Mouse (Mus musculus): ENCODE measurements at regions not wholly inside any gene's neighbourhood (a gene's known extent, or its start where the extent isn't known, plus 50 kb on each side); places are given as distances from the start of the nearest gene placed in this dataset.
A peak's percentile ranks its signal among the peaks of the same experiment; 100 is the strongest.

- DNase-seq (ENCODE audit: low read depth, low spot score), result no peak
Measured at GRCm38 (mm10) chr6:32739162-32739745, 151.3 kb upstream of the Plxna4 start.

DNA sequence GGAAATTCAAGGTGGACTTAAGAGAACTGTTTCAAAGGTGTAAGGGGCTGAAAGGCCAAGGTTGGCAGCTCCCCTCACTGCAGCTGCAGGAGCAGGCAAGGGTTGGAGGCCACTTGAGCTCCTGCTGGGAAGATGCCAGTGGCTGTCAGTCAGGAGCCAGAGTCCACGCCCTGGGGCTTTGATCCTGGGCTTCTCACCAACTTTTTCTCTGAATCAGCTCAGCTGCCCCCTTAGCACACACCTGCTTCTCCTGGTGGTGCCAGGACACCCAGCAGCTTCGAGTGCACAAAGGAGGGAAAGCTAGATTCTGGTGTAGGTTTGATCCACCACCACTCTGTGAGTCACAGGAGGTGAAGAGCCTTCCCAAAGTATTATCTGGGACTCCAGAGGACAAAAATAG, 140.7 kb upstream of the Plxna4 start:
- no peak for DNase-seq (ENCODE audit: low read depth, low spot score)

DNA sequence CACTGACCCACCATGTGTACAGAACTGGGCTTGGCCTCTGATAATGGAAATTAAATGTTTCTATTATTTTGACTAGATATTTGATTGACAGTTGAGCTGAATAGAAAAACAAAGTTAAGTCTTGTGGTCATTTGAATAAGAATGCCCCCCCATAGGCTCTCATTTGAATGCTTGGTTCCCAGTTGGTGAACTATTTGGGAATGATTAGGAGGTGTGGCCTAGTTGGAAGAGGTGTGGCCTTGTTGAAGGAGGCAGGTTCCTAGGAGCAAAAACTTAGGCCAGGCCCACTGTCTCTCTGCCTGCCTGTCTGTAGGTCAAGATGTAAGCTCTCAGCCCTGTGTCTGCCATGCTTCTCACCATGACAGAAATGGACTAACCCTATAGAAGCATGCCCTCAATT, 138.6 kb upstream of the Plxna4 start:
- DNase-seq (ENCODE audit: low read depth, low spot score), result no peak

- peak; percentile 31 for DNase-seq (ENCODE audit: low read depth, low spot score)
Measured at GRCm38 (mm10) chr6:32717860-32718259, 129.9 kb upstream of the Plxna4 start.

DNA sequence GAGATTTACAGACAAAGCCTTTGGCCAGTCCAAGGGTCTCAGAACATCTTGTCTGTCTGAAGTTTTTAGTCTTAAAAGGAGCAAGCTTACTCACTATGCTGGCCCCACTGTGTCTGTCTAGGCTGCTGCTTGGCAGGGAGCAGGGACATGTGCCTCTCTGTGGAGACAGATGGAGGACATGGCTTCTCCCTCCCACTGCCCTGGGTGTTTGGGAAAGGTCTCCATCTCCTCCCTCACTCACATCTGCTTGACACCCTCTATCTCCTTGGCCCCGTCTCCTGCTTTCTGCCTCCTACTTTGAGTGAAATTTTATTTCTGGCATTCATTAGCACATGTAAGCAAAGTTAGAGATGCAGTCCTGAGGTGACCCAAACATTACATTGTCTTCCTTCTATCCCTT, 127.1 kb upstream of the Plxna4 start:
- DNase-seq (ENCODE audit: low read depth, low spot score), result no peak

DNA sequence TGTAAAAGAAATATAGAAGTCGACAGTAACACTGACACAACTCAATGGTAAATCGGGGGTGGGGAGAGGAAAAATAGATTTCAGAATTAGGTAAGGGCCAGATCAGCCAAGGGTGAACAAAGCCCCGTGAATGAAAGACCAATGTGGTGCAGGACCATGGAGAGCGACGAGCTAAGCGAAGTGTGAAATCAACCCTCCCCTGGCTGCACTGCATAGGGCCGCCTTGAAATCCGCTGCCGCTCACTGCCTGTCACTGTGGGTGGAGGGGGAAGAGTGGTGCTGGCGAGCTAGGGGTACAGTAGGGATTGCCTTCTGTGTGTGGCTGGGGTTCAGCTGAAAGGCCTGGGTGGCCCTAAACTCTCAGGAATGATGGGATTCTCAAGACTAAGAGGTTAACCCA, 122.2 kb upstream of the Plxna4 start:
- DNase-seq (ENCODE audit: low read depth, low spot score), result peak; percentile 20

- no peak for DNase-seq (ENCODE audit: low read depth, low spot score)
Measured at GRCm38 (mm10) chr6:32709566-32709965, 121.6 kb upstream of the Plxna4 start.

GRCm38 (mm10) chr6:32707417-32707816, 119.4 kb upstream of the Plxna4 start:
- DNase-seq (ENCODE audit: low read depth, low spot score), result no peak

DNA sequence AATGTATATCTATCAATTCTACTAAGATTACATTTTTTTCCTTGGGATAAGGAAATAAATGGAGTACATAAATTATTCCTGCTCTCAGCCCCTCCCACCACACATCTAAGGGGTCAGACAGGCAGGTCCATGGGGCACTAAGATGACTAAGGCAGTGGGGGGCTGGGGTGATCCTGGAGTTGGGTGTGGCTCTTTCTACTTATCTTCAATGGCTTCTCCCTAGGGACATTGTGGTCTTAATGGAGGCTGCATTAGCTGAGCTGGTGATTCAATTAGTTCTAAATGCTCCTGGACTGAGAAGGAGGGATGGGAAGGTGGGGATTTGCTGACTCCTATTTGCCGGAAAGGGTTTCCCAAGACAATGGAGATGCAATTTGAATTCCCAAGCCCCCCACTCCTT, 118.4 kb upstream of the Plxna4 start:
- DNase-seq (ENCODE audit: low read depth, low spot score), result no peak

DNA sequence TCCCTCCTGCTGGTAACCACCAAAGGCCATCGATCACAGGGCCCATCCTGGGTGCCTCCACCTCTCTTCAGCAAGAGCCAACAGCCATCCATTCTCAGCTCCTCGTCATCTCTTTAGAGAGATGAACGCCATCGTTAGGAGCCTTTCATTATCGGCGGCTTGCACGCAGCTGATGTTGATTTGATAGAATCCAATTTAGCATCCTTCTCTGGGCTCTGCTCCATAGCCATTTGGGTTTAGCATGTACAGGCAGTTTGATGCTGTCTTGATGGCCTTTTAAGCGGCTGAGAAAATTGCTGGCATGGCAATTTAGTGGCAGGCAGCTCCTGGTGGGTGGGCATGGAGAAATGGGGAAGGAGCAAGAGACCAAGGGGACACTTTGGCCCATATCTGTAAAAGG, 115.5 kb upstream of the Plxna4 start:
- DNase-seq (ENCODE audit: low read depth, low spot score), result no peak

DNA sequence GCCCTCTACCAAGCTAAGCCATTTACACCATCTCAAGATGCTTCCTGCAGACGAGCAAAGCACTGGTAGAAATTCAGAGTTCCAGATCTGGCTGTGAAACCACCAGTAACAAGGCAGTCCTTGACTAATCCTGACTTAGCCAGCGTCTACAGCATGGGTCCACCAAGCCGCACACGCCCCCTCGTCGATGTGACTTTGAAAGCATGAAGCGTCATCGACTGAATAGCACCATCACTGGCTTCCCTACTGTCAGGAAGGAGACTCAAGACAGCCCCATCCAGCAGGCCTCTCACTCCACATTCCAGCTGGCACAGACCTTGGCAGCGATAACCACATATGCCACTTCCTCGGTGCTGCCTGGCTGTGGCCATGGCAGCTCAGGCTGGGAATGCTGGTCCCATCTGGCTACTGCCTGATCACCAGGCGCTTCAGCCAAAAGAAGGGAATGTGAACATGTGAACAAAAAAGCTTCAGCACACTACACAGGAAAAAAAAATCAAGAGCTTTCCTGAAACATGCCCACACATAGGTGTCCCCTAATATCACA, 114.3 kb upstream of the Plxna4 start:
- no peak for DNase-seq (ENCODE audit: low read depth, low spot score)

DNA sequence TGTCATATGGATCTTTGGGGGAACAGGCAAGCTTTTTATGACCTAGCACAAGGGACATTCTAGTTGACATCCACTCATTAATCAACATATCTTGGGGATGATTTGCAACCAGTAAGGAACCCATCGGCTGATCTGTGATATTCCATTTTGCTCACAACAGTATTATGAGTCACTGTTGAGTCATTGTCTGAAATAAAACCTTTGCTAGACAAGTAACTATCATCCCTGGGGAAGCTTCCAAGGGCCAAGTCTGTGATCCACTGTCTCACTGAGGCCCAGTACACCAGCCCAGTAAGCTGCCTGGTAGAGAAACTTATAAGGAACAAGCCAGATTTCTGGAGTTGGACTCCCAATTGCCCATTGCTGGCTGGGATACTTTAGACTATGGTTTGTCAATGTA, 111.8 kb upstream of the Plxna4 start:
- no peak for DNase-seq (ENCODE audit: low read depth, low spot score)

DNA sequence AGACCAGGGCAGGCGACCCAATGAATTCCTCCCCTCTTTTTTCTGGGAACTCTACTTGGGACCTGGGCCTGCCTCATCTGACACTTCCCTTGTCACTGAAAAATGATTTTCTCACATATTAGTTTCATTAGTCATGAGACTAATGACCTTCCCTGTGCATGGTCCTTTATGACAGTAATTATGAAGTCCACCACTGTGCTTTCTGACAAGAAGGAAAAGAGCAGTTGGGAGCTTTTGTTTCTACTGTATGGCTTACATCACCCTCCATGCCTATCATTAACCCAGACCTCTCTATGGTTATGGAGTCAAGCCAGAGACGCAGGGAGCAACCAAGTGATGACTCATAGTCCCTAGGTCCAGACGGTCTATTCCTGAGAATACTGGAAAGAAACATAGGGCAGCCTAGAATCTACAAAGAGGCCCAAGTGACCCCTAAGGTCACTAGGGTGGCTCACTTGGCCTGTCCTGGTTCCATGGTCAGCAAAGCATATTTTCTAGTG, 109.8 kb upstream of the Plxna4 start:
- no peak for DNase-seq (ENCODE audit: low read depth, low spot score)

DNA sequence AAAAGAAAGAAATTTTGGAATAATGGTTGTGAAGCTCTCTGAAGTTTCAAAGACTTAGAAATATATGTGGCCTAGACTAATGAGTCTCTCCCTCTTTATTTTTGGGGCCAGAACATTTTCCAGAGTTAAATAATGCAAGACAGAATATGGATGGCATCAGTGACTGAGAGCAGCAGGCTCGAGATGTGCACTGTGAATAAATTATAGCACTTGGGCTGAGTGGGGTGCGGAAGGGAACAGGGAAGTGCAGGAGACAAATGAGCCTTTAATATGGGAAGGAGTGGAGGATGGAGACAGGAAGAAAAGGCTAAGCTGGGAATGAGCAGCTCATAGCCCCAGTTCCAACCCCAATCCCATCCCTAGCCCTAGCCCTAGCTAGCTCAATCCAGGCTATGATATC, 108.0 kb upstream of the Plxna4 start:
- no peak for DNase-seq (ENCODE audit: low read depth, low spot score)

- no peak for DNase-seq (ENCODE audit: low read depth, low spot score)
Measured at GRCm38 (mm10) chr6:32672552-32672951, 84.6 kb upstream of the Plxna4 start.

GRCm38 (mm10) chr6:32659743-32660142, 71.8 kb upstream of the Plxna4 start:
- DNase-seq (ENCODE audit: low read depth, low spot score), result no peak

GRCm38 (mm10) chr6:32657378-32657777, 69.4 kb upstream of the Plxna4 start:
- DNase-seq (ENCODE audit: low read depth, low spot score), result no peak

DNA sequence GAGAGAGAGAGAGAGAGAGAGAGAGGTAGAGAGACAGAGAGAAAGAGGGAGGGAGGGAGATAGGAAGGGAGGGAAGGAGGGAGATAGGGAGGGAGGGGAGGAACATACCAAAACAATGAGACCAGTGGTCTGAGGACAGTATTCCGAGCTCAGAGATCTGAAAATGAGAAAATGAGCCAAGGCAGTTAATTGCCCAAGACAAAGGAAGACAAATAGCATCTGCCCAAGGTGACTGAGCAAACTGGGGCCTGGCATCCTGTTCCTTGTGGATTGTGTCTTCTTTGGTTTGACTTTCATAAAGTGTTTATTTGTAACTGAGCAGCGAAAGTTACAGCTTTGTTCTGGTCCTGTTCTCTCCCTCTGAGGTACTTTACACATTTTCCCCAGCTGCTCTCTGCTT, 66.2 kb upstream of the Plxna4 start:
- no peak for DNase-seq (ENCODE audit: low read depth, low spot score)

GRCm38 (mm10) chr6:32644016-32644415, 56.0 kb upstream of the Plxna4 start:
- no peak for DNase-seq (ENCODE audit: low read depth, low spot score)

GRCm38 (mm10) chr6:32638843-32639242, 50.9 kb upstream of the Plxna4 start:
- no peak for DNase-seq (ENCODE audit: low read depth, low spot score)

Measured in A20 (cell line).